Mouse (Mus musculus) hindbrain, embryonic 16.5 days (tissue): ENCODE results near the gene Pde10a. TPM values are rescaled to one million over a fixed set of nuclear protein-coding genes. Genes with fewer than 3 reads are reported as not detected.

Source experiments
- ATAC-seq: fragments of 200-750 bp; cut with Nextera tagmentation; 2 replicates; pipeline ENCODE4 v1.8.0; 2017; ENCODE audit warnings: moderate TSS enrichment, moderate library complexity
- H3K27ac ChIP-seq: fragments of 300-500 bp; sonication (generic); 2 replicates; pipeline ENCODE4 v1.5.1; 2014; ENCODE audit warnings: low read depth, mild to moderate bottlenecking, control low read depth, low read length, moderate library complexity
- H3K27me3 ChIP-seq: fragments of 300-500 bp; sonication (generic); replicated peaks from 2 replicates; pipeline ENCODE4 v1.6.1; 2014; ENCODE audit warnings: low read length; ENCODE audit not compliant: control insufficient read depth, insufficient read depth
- H3K36me3 ChIP-seq: fragments of 300-500 bp; sonication (generic); 2 replicates; pipeline ENCODE4 v1.6.1; 2014; ENCODE audit warnings: mild to moderate bottlenecking, low read length, moderate library complexity, mixed read lengths; ENCODE audit not compliant: control insufficient read depth, insufficient read depth
- H3K4me1 ChIP-seq: fragments of 300-500 bp; sonication (generic); 2 replicates; pipeline ENCODE4 v1.6.1; 2014; ENCODE audit warnings: low read depth, low read length; ENCODE audit not compliant: control insufficient read depth, insufficient read depth
- H3K4me2 ChIP-seq: fragments of 300-500 bp; sonication (generic); 2 replicates; pipeline ENCODE4 v1.6.1; 2014; ENCODE audit warnings: mild to moderate bottlenecking, low read length, control low read depth, moderate library complexity
- H3K4me3 ChIP-seq: fragments of 300-500 bp; sonication (generic); 2 replicates; pipeline ENCODE4 v1.5.1; 2014; ENCODE audit warnings: mild to moderate bottlenecking, low read length, control low read depth, moderate library complexity
- H3K9ac ChIP-seq: fragments of 300-500 bp; sonication (generic); 2 replicates; pipeline ENCODE4 v1.6.1; 2014; ENCODE audit warnings: low read depth, mild to moderate bottlenecking, control low read depth, low read length, moderate library complexity
- H3K9me3 ChIP-seq: fragments of 300-500 bp; sonication (generic); 2 replicates; pipeline ENCODE4 v1.6.1; 2014; ENCODE audit warnings: mild to moderate bottlenecking, low read length, moderate library complexity; ENCODE audit not compliant: control insufficient read depth
- WGBS: fragments of 180-500 bp; shearing (Covaris S2); extraction: QIAGEN DNeasy Blood & Tissue Kit; methylation state at CpG from one replicate; pipeline ENCODE4 v1.1.7; 2014; 5-methylcytosine and 5-hydroxymethylcytosine counted together
- polyA plus RNA-seq: library from polyadenylated mRNA; unstranded; fragments of >200 nt; fragmentation: Nextera tagmentation; extraction: Ambion mirVana; gene quantifications from 2 replicates; pipeline ENCODE4 v1.2.1, GENCODE M21; 2015

Pde10a gene
- polyA plus RNA-seq, 1 experiment from 2014 or later = 11.3 TPM

- Histone ChIP-seq H3K27me3 (no peaks in the 10 kb centered on the region), H3K36me3 (peaks cover 2% of the 10 kb centered on the region; the same call in 1 of the 2 replicates), H3K4me3 (no peak overlapping the region), H3K4me1 (peaks cover 2% of the 10 kb centered on the region), H3K27ac (no peak overlapping the region), H3K9ac (no peak overlapping the region), H3K9me3 (no peaks in the 10 kb centered on the region), H3K4me2 (no peak overlapping the region)
- ATAC-seq = no peak
- 49% methylated on average over 4 of the region's 4 CpGs for WGBS
Observed at GRCm38 (mm10) chr17:8923074-8923473, 397.9 kb downstream of the Pde10a start.

- H3K4me2 ChIP-seq = no peak overlapping the region
- ATAC-seq = no peak
- H3K4me1 ChIP-seq = peaks cover 6% of the 10 kb centered on the region
- H3K27ac ChIP-seq = no peak overlapping the region
- H3K27me3 ChIP-seq = no peaks in the 10 kb centered on the region
- no peak overlapping the region for H3K4me3 ChIP-seq
- no peaks in the 10 kb centered on the region for H3K9me3 ChIP-seq
- 55% methylated on average over 8 of the region's 8 CpGs for WGBS
- peaks cover 2% of the 10 kb centered on the region; the same call in 1 of the 2 replicates for H3K36me3 ChIP-seq
- no peak overlapping the region for H3K9ac ChIP-seq
Observed at GRCm38 (mm10) chr17:8923727-8924126, 398.6 kb downstream of the Pde10a start.

- Histone ChIP-seq H3K27ac (no peak overlapping the region), H3K27me3 (no peaks in the 10 kb centered on the region), H3K9me3 (no peaks in the 10 kb centered on the region), H3K36me3 (peaks cover 2% of the 10 kb centered on the region; the same call in 1 of the 2 replicates), H3K4me1 (peaks cover 8% of the 10 kb centered on the region), H3K9ac (no peak overlapping the region), H3K4me3 (no peak overlapping the region), H3K4me2 (no peak overlapping the region)
- no peak for ATAC-seq
- 62% methylated on average over 10 of the region's 10 CpGs for WGBS
Observed at GRCm38 (mm10) chr17:8925819-8926383, 400.7 kb downstream of the Pde10a start.

GRCm38 (mm10) chr17:8928560-8928959, 403.4 kb downstream of the Pde10a start:
- Histone ChIP-seq H3K9ac (no peak overlapping the region), H3K9me3 (no peaks in the 10 kb centered on the region), H3K27ac (no peak overlapping the region), H3K4me1 (peaks cover 8% of the 10 kb centered on the region), H3K27me3 (no peaks in the 10 kb centered on the region), H3K4me3 (no peak overlapping the region), H3K36me3 (peaks cover 2% of the 10 kb centered on the region; the same call in 1 of the 2 replicates), H3K4me2 (no peak overlapping the region)
- WGBS = 65% methylated on average over 2 of the region's 2 CpGs
- no peak for ATAC-seq

- Histone ChIP-seq H3K27me3 (no peaks in the 10 kb centered on the region), H3K9ac (no peak overlapping the region), H3K4me3 (no peak overlapping the region), H3K36me3 (peaks cover 2% of the 10 kb centered on the region; the same call in 1 of the 2 replicates), H3K27ac (no peak overlapping the region), H3K4me1 (peaks cover 8% of the 10 kb centered on the region), H3K4me2 (no peak overlapping the region), H3K9me3 (no peaks in the 10 kb centered on the region)
- WGBS = 49% methylated on average over 8 of the region's 8 CpGs
- no peak for ATAC-seq
Observed at GRCm38 (mm10) chr17:8929636-8930035, 404.5 kb downstream of the Pde10a start.

DNA sequence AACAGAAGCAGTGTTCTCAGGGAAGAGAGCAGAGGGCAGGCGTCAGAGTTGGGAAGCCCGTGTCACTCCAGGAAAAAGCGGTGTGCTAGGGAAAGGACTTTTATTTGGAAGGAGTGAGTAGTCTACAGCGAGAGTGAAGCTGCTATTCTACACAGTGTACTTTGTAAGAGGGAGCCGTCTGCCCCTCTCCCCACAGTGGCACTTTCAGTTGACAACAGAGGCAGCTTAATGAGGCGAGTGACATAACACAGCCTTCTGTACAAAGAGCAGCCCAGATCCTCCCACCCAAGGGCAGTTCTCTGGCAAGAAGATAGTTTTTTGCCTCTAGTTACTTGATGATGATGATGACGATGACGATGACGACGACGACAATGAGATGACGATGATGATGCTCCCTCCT, 410.4 kb downstream of the Pde10a start:
- H3K27ac ChIP-seq = no peak overlapping the region
- H3K4me3 ChIP-seq = no peak overlapping the region
- H3K27me3 ChIP-seq = no peaks in the 10 kb centered on the region
- no peaks in the 10 kb centered on the region for H3K36me3 ChIP-seq
- no peaks in the 10 kb centered on the region for H3K9me3 ChIP-seq
- 36% methylated on average over 12 of the region's 12 CpGs for WGBS
- H3K4me2 ChIP-seq = no peak overlapping the region
- H3K9ac ChIP-seq = no peak overlapping the region
- ATAC-seq = peak; percentile 60
- H3K4me1 ChIP-seq = no peaks in the 10 kb centered on the region

DNA sequence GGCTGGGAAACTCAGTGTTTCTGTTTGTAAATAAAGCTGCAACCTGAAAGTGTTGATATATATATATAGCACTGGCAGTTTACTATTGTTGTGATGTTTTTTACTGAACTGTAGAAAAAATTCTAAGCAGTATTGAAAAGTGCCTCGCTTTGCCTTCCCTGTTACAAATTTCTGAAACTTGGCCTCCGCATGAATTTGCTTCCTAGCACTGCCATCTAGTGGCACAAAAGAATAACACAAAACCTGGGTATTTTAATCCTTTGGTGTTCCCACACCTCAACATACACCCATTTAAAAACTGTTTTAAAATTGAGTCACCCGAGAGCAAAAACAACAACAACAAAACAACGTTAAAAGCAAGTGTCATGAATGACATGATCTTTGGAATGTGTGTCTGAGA, 411.4 kb downstream of the Pde10a start:
- Histone ChIP-seq H3K9ac (no peak overlapping the region), H3K36me3 (no peaks in the 10 kb centered on the region), H3K4me2 (no peak overlapping the region), H3K27me3 (no peaks in the 10 kb centered on the region), H3K4me1 (no peaks in the 10 kb centered on the region), H3K9me3 (no peaks in the 10 kb centered on the region), H3K27ac (no peak overlapping the region), H3K4me3 (no peak overlapping the region)
- 3% methylated on average over 4 of the region's 4 CpGs for WGBS
- ATAC-seq = peak; percentile 24; the same call in 1 of the 2 replicates

DNA sequence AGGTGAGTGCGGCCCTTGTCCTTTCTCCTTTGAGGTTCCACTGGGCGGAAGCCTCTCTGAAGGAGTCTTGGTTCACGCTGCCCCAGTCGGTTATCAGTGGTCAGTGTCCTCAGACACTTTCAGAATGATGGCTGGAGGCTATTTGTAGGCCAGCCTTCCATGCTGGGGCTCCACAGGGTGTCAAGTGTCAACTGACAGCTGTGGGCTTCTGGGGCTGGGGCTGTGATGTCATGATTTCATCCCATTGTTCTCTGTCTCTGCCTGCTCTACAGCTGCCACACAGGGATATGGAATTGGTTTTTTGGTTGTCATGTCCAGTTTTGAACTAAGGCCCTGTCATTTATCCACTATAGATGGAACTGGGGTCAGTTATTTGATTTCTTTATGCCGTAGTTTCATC, 426.4 kb downstream of the Pde10a start:
- ATAC-seq = no peak
- H3K27ac ChIP-seq = no peak overlapping the region
- H3K9ac ChIP-seq = no peak overlapping the region
- H3K36me3 ChIP-seq = peaks cover 7% of the 10 kb centered on the region
- H3K9me3 ChIP-seq = no peaks in the 10 kb centered on the region
- H3K4me1 ChIP-seq = no peaks in the 10 kb centered on the region
- H3K4me2 ChIP-seq = no peak overlapping the region
- no peak overlapping the region for H3K4me3 ChIP-seq
- no peaks in the 10 kb centered on the region for H3K27me3 ChIP-seq
- 67% methylated on average over 5 of the region's 5 CpGs for WGBS

GRCm38 (mm10) chr17:8952951-8953350, 427.8 kb downstream of the Pde10a start:
- WGBS = 88% methylated on average over 8 of the region's 8 CpGs
- Histone ChIP-seq H3K9me3 (no peaks in the 10 kb centered on the region), H3K4me1 (no peaks in the 10 kb centered on the region), H3K27me3 (no peaks in the 10 kb centered on the region), H3K27ac (no peak overlapping the region), H3K4me2 (no peak overlapping the region), H3K9ac (no peak overlapping the region), H3K4me3 (no peak overlapping the region), H3K36me3 (peaks cover 7% of the 10 kb centered on the region)
- no peak for ATAC-seq
